Mouse (Mus musculus): ENCODE measurements around the gene Lancl1. TPM values are rescaled to one million over a fixed set of nuclear protein-coding genes. Genes with fewer than 3 reads are reported as not detected.

The Lancl1 gene
- total RNA-seq (2012; rRNA removed) (29.3 and 32.2 TPM in 2 replicates), polyA plus RNA-seq (2012; ENCODE audit: insufficient read depth in 1 of 2, insufficient read length in 2 of 2, low read depth in 1 of 2, low replicate concordance in 2 of 2, missing spikeins in 1 of 2) (10 to 100 TPM in 1 of 2 experiments, not detected in 1; 50.3 TPM)

DNA sequence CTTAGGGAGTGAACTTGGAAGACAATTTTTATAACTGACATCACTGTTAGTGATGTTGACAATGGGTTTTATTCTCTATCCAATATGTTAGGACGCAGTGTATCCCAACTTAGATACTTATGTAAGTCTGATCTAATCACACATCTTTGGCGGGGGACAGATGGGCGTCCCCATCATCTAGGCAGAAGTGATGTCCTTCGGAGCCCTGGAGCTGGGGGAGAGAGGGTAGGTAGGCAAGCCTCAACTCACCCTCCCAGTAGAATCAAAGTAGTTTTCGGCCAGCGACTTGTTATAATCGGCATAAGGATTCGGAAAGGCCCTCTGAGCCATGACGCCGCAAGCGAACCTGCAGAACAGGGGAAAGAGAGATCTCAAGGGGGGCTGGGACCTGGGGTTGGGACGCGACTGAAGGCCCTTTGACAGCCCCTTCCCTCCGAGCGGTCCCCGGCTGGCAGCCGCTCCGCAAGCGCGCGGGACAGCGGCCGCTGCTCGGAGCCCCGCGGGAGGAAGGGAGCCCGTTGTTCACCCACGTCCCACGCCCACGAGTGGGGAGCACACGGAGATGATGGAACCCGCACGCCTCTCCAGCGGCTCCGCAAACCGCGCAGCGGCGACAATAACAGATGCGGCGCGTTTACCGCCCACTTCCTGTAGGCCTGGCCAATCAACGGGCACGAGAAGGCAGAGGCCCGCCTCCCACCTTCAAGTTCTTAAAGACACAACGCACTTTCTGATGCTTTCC lies at the start of gene Lancl1:
TSS of gene Lancl1 (minus strand) at position 627 of the 742 bp plus-strand sequence.
- peaks cover 7% of the 10 kb centered on the region; the same call in 1 of the 2 replicates for H3K79me2 ChIP-seq (ENCODE audit: control insufficient read depth, insufficient read depth, low read length, poor library complexity)
- peak within 1 kb of the TSS; percentile 83 for H3K9ac ChIP-seq (ENCODE audit: control insufficient read depth, low read depth, low read length, poor library complexity, severe bottlenecking)
- peak; percentile 93 for DNase-seq (ENCODE audit: low read depth, low spot score)
- H3K9me3 ChIP-seq (replicated peaks; ENCODE audit: insufficient read depth, low read length) = no peaks in the 10 kb centered on the region
- TF ChIP-seq MAZ (IDR thresholded peaks at IDR 0.05; ENCODE audit: low read depth, low read length) = 0 out of 2 replicates have a peak, but pooled peaks have one; percentile 0
- no peak for TF ChIP-seq KAT2A (conservative IDR thresholded peaks at IDR 0.05; ENCODE audit: low read depth, low read length)
- TF ChIP-seq ELF1 (IDR thresholded peaks at IDR 0.05; ENCODE audit: low read depth, low read length) = peak; percentile 41; the same call in 1 of the 2 replicates
- peak; percentile 47; the same call in 1 of the 2 replicates for TF ChIP-seq POLR2AphosphoS2 (IDR thresholded peaks at IDR 0.05; ENCODE audit: low read length)
- TF ChIP-seq TBP (IDR thresholded peaks at IDR 0.05; ENCODE audit: low read depth, low read length) = peak; percentile 69
- peak; percentile 71 for TF ChIP-seq NELFE (IDR thresholded peaks at IDR 0.05; ENCODE audit: low read depth, low read length)
- TF ChIP-seq MXI1 (IDR thresholded peaks at IDR 0.05; ENCODE audit: low read depth, low read length) = peak; percentile 74
- no peak for TF ChIP-seq CTCF (IDR thresholded peaks at IDR 0.05 in 2 of 3, conservative IDR thresholded peaks at IDR 0.05 in 1 of 3; ENCODE audit: control insufficient read depth in 1 of 3, insufficient read depth in 1 of 3, low read depth in 2 of 3, low read length in 3 of 3, poor library complexity in 1 of 3, severe bottlenecking in 1 of 3)
- no peak for TF ChIP-seq SMC3 (IDR thresholded peaks at IDR 0.05; ENCODE audit: low read depth, low read length)
- 0 out of 2 replicates have a peak, but pooled peaks have one; percentile 4 for TF ChIP-seq TCF12 (IDR thresholded peaks at IDR 0.05; ENCODE audit: low read depth, low read length)
- TF ChIP-seq POLR2A (IDR thresholded peaks at IDR 0.05; ENCODE audit: control insufficient read depth in 1 of 2, insufficient read depth in 1 of 2, low read depth in 1 of 2, low read length in 2 of 2, poor library complexity in 1 of 2) = peak; percentile 65 to 72; a peak in 3 of 4 replicates
- TF ChIP-seq UBTF (IDR thresholded peaks at IDR 0.05; ENCODE audit: borderline replicate concordance, insufficient read depth, low read depth, low read length) = no peak
- TF ChIP-seq HCFC1 (IDR thresholded peaks at IDR 0.05; ENCODE audit: low read depth, low read length) = peak; percentile 79
- TF ChIP-seq SIN3A (IDR thresholded peaks at IDR 0.05; ENCODE audit: low read length) = peak; percentile 86
- H3K27me3 ChIP-seq (ENCODE audit: control insufficient read depth in 1 of 2, insufficient read depth in 2 of 2, low read length in 2 of 2) = no peaks in the 10 kb centered on the region
- no peak within 1 kb of the TSS for H3K27ac ChIP-seq (ENCODE audit: control insufficient read depth, low read depth, low read length)
- peaks cover 0 to 4% of the 10 kb centered on the region in 2 experiments; a peak in 3 of 4 replicates for H3K4me1 ChIP-seq (ENCODE audit: control insufficient read depth in 1 of 2, insufficient read depth in 2 of 2, low read length in 2 of 2)
- peak within 1 kb of the TSS; percentile 85 to 94 for H3K4me3 ChIP-seq (ENCODE audit: control insufficient read depth in 1 of 2, insufficient read depth in 1 of 2, low read depth in 2 of 2, low read length in 2 of 2)
- H3K36me3 ChIP-seq (ENCODE audit: control insufficient read depth in 1 of 2, insufficient read depth in 2 of 2, low read length in 2 of 2) = peaks cover 0 to 5% of the 10 kb centered on the region in 2 experiments; a peak in 1 of 4 replicates

DNA sequence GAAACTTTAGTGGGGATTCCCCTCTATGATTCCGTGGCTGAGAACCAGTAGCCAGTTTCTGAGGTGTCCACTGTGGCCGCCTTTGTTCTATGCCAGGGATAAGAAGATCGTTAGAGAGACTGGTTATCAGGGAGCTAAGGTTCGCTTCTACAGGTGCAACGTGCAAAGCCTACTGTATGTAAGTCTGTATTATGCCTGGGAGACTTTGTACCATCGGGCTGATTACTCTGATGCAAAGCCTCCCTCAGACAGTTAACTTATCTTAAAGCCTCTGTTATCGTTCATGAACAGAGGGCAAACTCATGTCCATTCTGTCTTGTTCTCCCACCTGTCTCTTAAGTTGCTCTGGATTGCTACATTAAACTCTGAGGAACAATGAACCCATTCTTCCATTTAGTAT lies 40.5 kb upstream of the Lancl1 start:
- no peaks in the 10 kb centered on the region for H3K79me2 ChIP-seq (ENCODE audit: control insufficient read depth, insufficient read depth, low read length, poor library complexity)
- no peak overlapping the region for H3K27ac ChIP-seq (ENCODE audit: control insufficient read depth, low read depth, low read length)
- no peaks in the 10 kb centered on the region for H3K9me3 ChIP-seq (replicated peaks; ENCODE audit: insufficient read depth, low read length)
- no peak overlapping the region for H3K4me3 ChIP-seq (ENCODE audit: control insufficient read depth in 1 of 2, insufficient read depth in 1 of 2, low read depth in 2 of 2, low read length in 2 of 2)
- no peaks in the 10 kb centered on the region for H3K36me3 ChIP-seq (ENCODE audit: control insufficient read depth in 1 of 2, insufficient read depth in 2 of 2, low read length in 2 of 2)
- no peaks in the 10 kb centered on the region for H3K27me3 ChIP-seq (ENCODE audit: control insufficient read depth in 1 of 2, insufficient read depth in 2 of 2, low read length in 2 of 2)
- no peak overlapping the region for H3K9ac ChIP-seq (ENCODE audit: control insufficient read depth, low read depth, low read length, poor library complexity, severe bottlenecking)
- H3K4me1 ChIP-seq (ENCODE audit: control insufficient read depth in 1 of 2, insufficient read depth in 2 of 2, low read length in 2 of 2) = peaks cover 0 to 4% of the 10 kb centered on the region in 2 experiments; a peak in 1 of 4 replicates
- peak; percentile 24 for DNase-seq (ENCODE audit: low read depth, low spot score)
- TF ChIP-seq NELFE (IDR thresholded peaks at IDR 0.05; ENCODE audit: low read depth, low read length) = no peak
- TF ChIP-seq MAFK (IDR thresholded peaks at IDR 0.05; ENCODE audit: borderline replicate concordance, low read depth, low read length) = no peak
- no peak for TF ChIP-seq POLR2AphosphoS5 (IDR thresholded peaks at IDR 0.05; ENCODE audit: borderline replicate concordance, low read depth, low read length)
- TF ChIP-seq POLR2A (IDR thresholded peaks at IDR 0.05; ENCODE audit: control insufficient read depth in 1 of 2, insufficient read depth in 1 of 2, low read depth in 1 of 2, low read length in 2 of 2, poor library complexity in 1 of 2) = no peak
- no peak for TF ChIP-seq TAL1 (IDR thresholded peaks at IDR 0.05; ENCODE audit: low read length)
- TF ChIP-seq RAD21 (IDR thresholded peaks at IDR 0.05; ENCODE audit: low read depth, low read length) = no peak
- TF ChIP-seq HCFC1 (IDR thresholded peaks at IDR 0.05; ENCODE audit: low read depth, low read length) = no peak
- TF ChIP-seq RCOR1 (IDR thresholded peaks at IDR 0.05; ENCODE audit: low read depth, low read length) = no peak
- 0 out of 2 replicates have a peak, but pooled peaks have one; percentile 11 for TF ChIP-seq ETS1 (IDR thresholded peaks at IDR 0.05; ENCODE audit: low read depth, low read length)
- peak; percentile 61; the same call in 1 of the 2 replicates for TF ChIP-seq TCF12 (IDR thresholded peaks at IDR 0.05; ENCODE audit: low read depth, low read length)
- TF ChIP-seq KAT2A (conservative IDR thresholded peaks at IDR 0.05; ENCODE audit: low read depth, low read length) = no peak
- TF ChIP-seq USF1 (IDR thresholded peaks at IDR 0.05; ENCODE audit: low read depth, low read length) = no peak
- TF ChIP-seq SIN3A (IDR thresholded peaks at IDR 0.05; ENCODE audit: low read length) = no peak
- TF ChIP-seq JUND (IDR thresholded peaks at IDR 0.05; ENCODE audit: low read depth, low read length) = no peak
- no peak for TF ChIP-seq GABPA (IDR thresholded peaks at IDR 0.05; ENCODE audit: low read depth, low read length)
- TF ChIP-seq E2F4 (IDR thresholded peaks at IDR 0.05; ENCODE audit: borderline replicate concordance, low read depth, low read length) = no peak
- no peak for TF ChIP-seq TBP (IDR thresholded peaks at IDR 0.05; ENCODE audit: low read depth, low read length)
- TF ChIP-seq MEF2A (IDR thresholded peaks at IDR 0.05; ENCODE audit: extremely low read depth, insufficient replicate concordance, low read depth, low read length, poor library complexity, severe bottlenecking) = no peak
- TF ChIP-seq POLR2AphosphoS2 (IDR thresholded peaks at IDR 0.05; ENCODE audit: low read length) = no peak
- TF ChIP-seq MXI1 (IDR thresholded peaks at IDR 0.05; ENCODE audit: low read depth, low read length) = no peak
- TF ChIP-seq GATA1 (IDR thresholded peaks at IDR 0.05; ENCODE audit: low read depth, low read length) = 0 out of 2 replicates have a peak, but pooled peaks have one; percentile 24

All from MEL (cell line).